Mouse (Mus musculus): Measurements from ENCODE around the gene Gli3.

DNA sequence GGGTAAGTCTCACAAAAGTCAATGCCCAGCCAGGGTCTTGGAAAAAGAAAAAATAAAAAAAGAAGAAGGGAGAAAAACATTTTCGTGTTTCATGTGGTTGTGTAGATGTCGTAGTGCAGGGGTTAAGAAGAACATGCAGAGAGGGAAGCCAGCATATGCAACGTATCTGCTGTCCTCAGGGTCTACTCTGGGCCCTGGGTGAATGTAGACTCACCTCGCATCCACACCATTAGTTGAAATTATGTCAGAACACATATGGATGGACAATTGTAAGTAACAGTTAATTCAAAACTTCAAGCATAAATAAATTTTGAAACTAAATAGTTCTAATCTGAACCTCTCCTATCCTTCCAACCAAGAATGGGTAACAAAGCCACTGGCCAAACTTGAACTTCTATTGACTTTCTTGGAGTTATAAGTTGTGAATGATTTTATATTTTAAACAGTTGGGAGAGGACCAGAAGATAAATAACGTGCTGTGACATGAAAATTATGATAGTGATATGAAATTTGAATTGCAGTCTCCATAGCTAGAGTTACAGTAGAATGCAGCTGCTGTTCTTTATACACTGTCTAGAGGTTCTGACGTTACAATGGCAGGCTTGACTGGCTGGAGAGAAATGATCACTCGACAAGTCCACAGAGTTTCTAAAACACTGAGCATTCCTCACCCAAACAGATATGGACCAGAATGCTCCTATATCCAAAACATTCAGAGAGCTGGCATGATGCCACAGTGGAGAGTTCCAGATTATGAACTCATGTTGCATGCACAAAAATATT, 16.1 kb upstream of the Gli3 start:
- no peak for TF ChIP-seq CTCF (IDR thresholded peaks at IDR 0.05; ENCODE audit: low read depth)
- no peak for TF ChIP-seq EP300 (IDR thresholded peaks at IDR 0.05; ENCODE audit: low read depth)
